Mouse (Mus musculus) monocyte, adult 5-6 weeks (primary cell): ENCODE measurements around the gene Cox6a1. TPM values are rescaled to one million over a fixed set of nuclear protein-coding genes. Genes with fewer than 3 reads are reported as not detected.
"Not testable (repeated sequence)": the region's sequence is repeated elsewhere in the genome, so short reads cannot be mapped to it uniquely, and the experiment has no call there.

Source experiments
- ATAC-seq: fragments of 153-309, 156-312 bp; replicated peaks from 2 replicates; pipeline ENCODE4 v1.8.0; 2017; ENCODE audit warnings: mild to moderate bottlenecking; ENCODE audit not compliant: low TSS enrichment, insufficient number of reproducible peaks, severe bottlenecking, poor library complexity, low FRiP score
- total RNA-seq: library from RNA; stranded (forward); fragments of 200-1000, 200-491, 200-594 nt; gene quantifications from 3 replicates; pipeline ENCODE4 v1.2.3, GENCODE M21; 2017

Cox6a1 gene
- total RNA-seq, 1 experiment from 2014 or later = 64.1 TPM

GRCm38 (mm10) chr5:115313668-115313943, 35.2 kb downstream of the Cox6a1 start:
- ATAC-seq = no peak

- peak; percentile 82 for ATAC-seq
Measured at GRCm38 (mm10) chr5:115312816-115313667, 35.7 kb downstream of the Cox6a1 start.

GRCm38 (mm10) chr5:115312354-115312753, 36.4 kb downstream of the Cox6a1 start:
- no peak for ATAC-seq

GRCm38 (mm10) chr5:115302190-115302589, 46.6 kb downstream of the Cox6a1 start:
- not testable (repeated sequence) for ATAC-seq

- ATAC-seq = no peak
Measured at GRCm38 (mm10) chr5:115301615-115302014, 47.2 kb downstream of the Cox6a1 start.

- ATAC-seq = peak; percentile 96
Measured at GRCm38 (mm10) chr5:115300792-115301614, 47.8 kb downstream of the Cox6a1 start, which contains the start of gene Dynll1. Dynll1 (minus strand) TSS chr5:115300999.

GRCm38 (mm10) chr5:115300035-115300744, 48.6 kb downstream of the Cox6a1 start:
- peak; percentile 41 for ATAC-seq

GRCm38 (mm10) chr5:115296347-115296746, 52.4 kb downstream of the Cox6a1 start:
- no peak for ATAC-seq

Other genes with a start within 250 kb of the Cox6a1 start
- 10.4 to 19.1 TPM (median 15.8 TPM) in 3 replicates for gene Acads, start 229.6 kb downstream of the Cox6a1 start, total RNA-seq
- 10.1 to 27.7 TPM (median 18.6 TPM) in 3 replicates for gene Unc119b, start 214.0 kb downstream of the Cox6a1 start, total RNA-seq
- gene Mlec, start 190.8 kb downstream of the Cox6a1 start, total RNA-seq = 59.6 to 65.0 TPM (median 62.6 TPM) in 3 replicates
- not detected in 3 replicates for gene Cabp1, start 154.6 kb downstream of the Cox6a1 start, total RNA-seq
- gene Pop5, start 113.1 kb downstream of the Cox6a1 start, total RNA-seq = 57.1 to 85.3 TPM (median 81.5 TPM) in 3 replicates
- 58.1 to 134 TPM (median 61.2 TPM) in 3 replicates for gene Rnf10, start 76.1 kb downstream of the Cox6a1 start, total RNA-seq
- gene Coq5, start 69.3 kb downstream of the Cox6a1 start, total RNA-seq = 41.4 to 45.3 TPM (median 44.4 TPM) in 3 replicates
- 110 to 176 TPM (median 141 TPM) in 3 replicates for gene Dynll1, start 48.0 kb downstream of the Cox6a1 start, total RNA-seq
- 62.5 to 83.1 TPM (median 79.3 TPM) in 3 replicates for gene Srsf9, start 21.8 kb downstream of the Cox6a1 start, total RNA-seq
- gene Gatc, start 7.8 kb downstream of the Cox6a1 start, total RNA-seq = 4.9 to 7.6 TPM (median 5.8 TPM) in 3 replicates
- 16.4 to 23.1 TPM (median 22.2 TPM) in 3 replicates for gene Triap1, start 7.8 kb downstream of the Cox6a1 start, total RNA-seq
- gene Msi1, start 80.6 kb upstream of the Cox6a1 start, total RNA-seq = not detected in 3 replicates
- not detected in 3 replicates for gene Pla2g1b, start 117.3 kb upstream of the Cox6a1 start, total RNA-seq
- 5.2 to 10.7 TPM (median 7.8 TPM) in 3 replicates for gene Sirt4, start 135.7 kb upstream of the Cox6a1 start, total RNA-seq
- 85.9 to 113 TPM (median 106 TPM) in 3 replicates for gene Pxn, start 157.7 kb upstream of the Cox6a1 start, total RNA-seq
- 991 to 1,396 TPM (median 1,306 TPM) in 3 replicates for gene Rplp0, start 210.5 kb upstream of the Cox6a1 start, total RNA-seq
- gene Gcn1l1, start 216.3 kb upstream of the Cox6a1 start, total RNA-seq = 16.9 to 37.5 TPM (median 22.8 TPM) in 3 replicates